Comparison of ENCODE assay signal across 15 mouse cellular contexts in the genomic region with DNA sequence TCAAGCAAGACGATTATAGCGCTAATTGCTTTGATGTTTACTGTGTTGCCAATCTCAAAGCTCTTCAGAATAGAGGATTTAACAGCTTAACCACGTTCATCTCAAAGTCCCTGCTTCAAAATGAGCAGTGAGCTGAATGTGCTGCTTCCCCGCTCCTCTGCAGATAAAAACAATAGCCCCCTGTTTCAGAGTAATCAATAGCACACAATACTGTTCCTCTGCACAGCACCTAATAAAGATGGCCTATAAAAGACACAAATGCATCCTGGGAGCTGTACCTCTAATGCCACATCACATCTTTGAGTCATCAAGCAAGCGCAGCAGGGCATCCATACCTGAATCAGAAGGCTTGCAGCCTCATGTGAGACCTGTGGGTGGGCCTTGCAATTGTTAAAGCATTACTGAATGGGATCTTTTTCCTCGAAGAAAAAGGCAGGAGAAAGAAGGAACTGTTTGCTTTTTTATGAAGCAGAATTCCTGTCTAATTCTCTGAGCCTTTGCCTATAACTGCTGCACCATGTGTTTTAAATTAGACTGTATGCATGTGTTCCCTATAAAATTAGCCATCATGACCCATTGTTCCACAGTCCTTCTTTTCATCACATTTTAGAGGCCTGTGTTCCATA.
A peak's percentile ranks its signal among the peaks of the same experiment; 100 is the strongest.
DNase-seq lines count a peak whose midpoint lies in the region; ATAC-seq and TF ChIP-seq lines count a peak whose summit lies in the region.
"Had no signal": no experiment of that assay in that cellular context is flagged by ENCODE, and none has a peak within 500 bp of the region (broad histone marks: within the 10 kb centered on the region; RNA-seq: fewer than 3 reads in every experiment).

No protein-coding gene starts in this region.

- ATAC-seq in hindbrain, embryonic 14.5 days (ENCODE audit: low FRiP score): no peak
- ATAC-seq in embryonic facial prominence, embryonic 14.5 days (ENCODE audit: low read depth): peak; percentile 71
- no peak for ATAC-seq in hindbrain, embryonic 16.5 days
- ATAC-seq in midbrain, embryonic 16.5 days: 0 out of 2 replicates have a peak, but pooled peaks have one; percentile 32
- ATAC-seq in lung, postnatal 0 days: no peak
- ATAC-seq: liver, postnatal 0 days had no signal

- H3K36me3 ChIP-seq in hindbrain, embryonic 10.5 days: no peaks in the 10 kb centered on the region
- H3K36me3 ChIP-seq in hindbrain, embryonic 14.5 days (replicated peaks; ENCODE audit: control insufficient read depth, insufficient read depth): no peaks in the 10 kb centered on the region
- H3K36me3 ChIP-seq in embryonic facial prominence, embryonic 14.5 days (ENCODE audit: control insufficient read depth, insufficient read depth, low read length): no peaks in the 10 kb centered on the region
- no peaks in the 10 kb centered on the region for H3K36me3 ChIP-seq in hindbrain, embryonic 16.5 days (ENCODE audit: control insufficient read depth, insufficient read depth, low read length)
- H3K36me3 ChIP-seq in midbrain, embryonic 16.5 days (ENCODE audit: control insufficient read depth, insufficient read depth, low read length): no peaks in the 10 kb centered on the region
- H3K36me3 ChIP-seq in lung, postnatal 0 days (ENCODE audit: insufficient read depth, low read length): no peaks in the 10 kb centered on the region
- H3K36me3 ChIP-seq: G1E; heart, embryonic 13.5 days had no signal

- H3K4me3 ChIP-seq in hindbrain, embryonic 10.5 days: no peak overlapping the region
- no peak overlapping the region for H3K4me3 ChIP-seq in hindbrain, embryonic 14.5 days (replicated peaks; ENCODE audit: low read length)
- no peak overlapping the region for H3K4me3 ChIP-seq in embryonic facial prominence, embryonic 14.5 days (ENCODE audit: low read depth, low read length)
- no peak overlapping the region for H3K4me3 ChIP-seq in hindbrain, embryonic 16.5 days (ENCODE audit: low read length)
- H3K4me3 ChIP-seq in midbrain, embryonic 16.5 days (ENCODE audit: low read depth, low read length): no peak overlapping the region
- H3K4me3 ChIP-seq in lung, postnatal 0 days (ENCODE audit: low read depth, low read length): no peak overlapping the region
- H3K4me3 ChIP-seq: heart, embryonic 13.5 days had no signal

- no peaks in the 10 kb centered on the region for H3K27me3 ChIP-seq in hindbrain, embryonic 10.5 days (ENCODE audit: insufficient read depth, poor library complexity, severe bottlenecking)
- H3K27me3 ChIP-seq in hindbrain, embryonic 14.5 days (ENCODE audit: control insufficient read depth, insufficient read depth, low read length): no peaks in the 10 kb centered on the region
- H3K27me3 ChIP-seq in embryonic facial prominence, embryonic 14.5 days (replicated peaks; ENCODE audit: control insufficient read depth, insufficient read depth, low read length): no peaks in the 10 kb centered on the region
- H3K27me3 ChIP-seq in hindbrain, embryonic 16.5 days (replicated peaks; ENCODE audit: control insufficient read depth, insufficient read depth, low read length): no peaks in the 10 kb centered on the region
- no peaks in the 10 kb centered on the region for H3K27me3 ChIP-seq in midbrain, embryonic 16.5 days (ENCODE audit: control insufficient read depth, insufficient read depth, low read depth, low read length)
- H3K27me3 ChIP-seq in lung, postnatal 0 days (replicated peaks; ENCODE audit: insufficient read depth, low read length): no peaks in the 10 kb centered on the region
- H3K27me3 ChIP-seq: heart, embryonic 13.5 days had no signal

- TF ChIP-seq CTCF in lung, postnatal 0 days (IDR thresholded peaks at IDR 0.05): no peak

- no peak overlapping the region for H3K4me2 ChIP-seq in hindbrain, embryonic 14.5 days (replicated peaks)
- H3K4me2 ChIP-seq in embryonic facial prominence, embryonic 14.5 days (ENCODE audit: low read depth, low read length): no peak overlapping the region
- no peak overlapping the region for H3K4me2 ChIP-seq in hindbrain, embryonic 16.5 days (ENCODE audit: low read length)
- 0 out of 2 replicates have a peak overlapping the region, but pooled peaks have one; percentile 2 for H3K4me2 ChIP-seq in midbrain, embryonic 16.5 days (ENCODE audit: low read length)
- H3K4me2 ChIP-seq in lung, postnatal 0 days (replicated peaks; ENCODE audit: low read depth, low read length): no peak overlapping the region
- H3K4me2 ChIP-seq: heart, embryonic 13.5 days had no signal

- 45% methylated on average over 6 of the region's 6 CpGs for WGBS in hindbrain, embryonic 10.5 days
- 45% methylated on average over 6 of the region's 6 CpGs for WGBS in hindbrain, embryonic 14.5 days
- 36% methylated on average over 6 of the region's 6 CpGs for WGBS in embryonic facial prominence, embryonic 14.5 days
- 41% methylated on average over 6 of the region's 6 CpGs for WGBS in hindbrain, embryonic 16.5 days
- 20% methylated on average over 6 of the region's 6 CpGs for WGBS in midbrain, embryonic 16.5 days
- WGBS in lung, postnatal 0 days: 68% methylated on average over 6 of the region's 6 CpGs

- peak; percentile 16 for DNase-seq in hindbrain, embryonic 10.5 days (ENCODE audit: low spot score)
- no peak for DNase-seq in hindbrain, embryonic 14.5 days (ENCODE audit: low spot score)
- peak; percentile 91 for DNase-seq in embryonic facial prominence, embryonic 14.5 days (ENCODE audit: low spot score)
- no peak for DNase-seq in gastrocnemius, postnatal 25 days
- DNase-seq in lung, postnatal 0 days (ENCODE audit: low spot score): no peak
- no peak for DNase-seq in cerebellum, adult 9-11 months
- DNase-seq: adrenal gland, postnatal 25 days; cerebellum, adult 2 months; kidney, adult 11 months; liver, postnatal 0 days; thymus, postnatal 25 days had no signal

- peaks cover 14% of the 10 kb centered on the region for H3K4me1 ChIP-seq in hindbrain, embryonic 10.5 days (replicated peaks)
- 0 out of 2 replicates have a peak, but pooled peaks cover 7% of the 10 kb centered on the region for H3K4me1 ChIP-seq in hindbrain, embryonic 14.5 days (replicated peaks; ENCODE audit: control insufficient read depth, insufficient read depth, low read length)
- H3K4me1 ChIP-seq in embryonic facial prominence, embryonic 14.5 days (ENCODE audit: control insufficient read depth, insufficient read depth, low read length): peaks cover 13% of the 10 kb centered on the region; the same call in 1 of the 2 replicates
- peaks cover 4% of the 10 kb centered on the region for H3K4me1 ChIP-seq in hindbrain, embryonic 16.5 days (ENCODE audit: control insufficient read depth, insufficient read depth, low read depth, low read length)
- H3K4me1 ChIP-seq in midbrain, embryonic 16.5 days (ENCODE audit: control insufficient read depth, insufficient read depth, low read length): peaks cover 6% of the 10 kb centered on the region; the same call in 1 of the 2 replicates
- no peaks in the 10 kb centered on the region for H3K4me1 ChIP-seq in lung, postnatal 0 days (ENCODE audit: insufficient read depth, low read depth, low read length)

- H3K9ac ChIP-seq in hindbrain, embryonic 14.5 days: no peak overlapping the region
- H3K9ac ChIP-seq in embryonic facial prominence, embryonic 14.5 days (ENCODE audit: low read depth, low read length): no peak overlapping the region
- H3K9ac ChIP-seq in hindbrain, embryonic 16.5 days (ENCODE audit: low read depth, low read length): peak overlapping the region; percentile 13; the same call in 1 of the 2 replicates
- H3K9ac ChIP-seq in midbrain, embryonic 16.5 days (ENCODE audit: low read depth, low read length): no peak overlapping the region
- H3K9ac ChIP-seq in lung, postnatal 0 days (replicated peaks; ENCODE audit: low read depth): no peak overlapping the region
- H3K9ac ChIP-seq: heart, embryonic 13.5 days; liver, postnatal 0 days had no signal

- H3K9me3 ChIP-seq in hindbrain, embryonic 10.5 days: no peaks in the 10 kb centered on the region
- H3K9me3 ChIP-seq in hindbrain, embryonic 14.5 days (ENCODE audit: control insufficient read depth, low read length): no peaks in the 10 kb centered on the region
- H3K9me3 ChIP-seq in embryonic facial prominence, embryonic 14.5 days (ENCODE audit: control insufficient read depth, low read length): no peaks in the 10 kb centered on the region
- H3K9me3 ChIP-seq in hindbrain, embryonic 16.5 days (ENCODE audit: control insufficient read depth, low read length): no peaks in the 10 kb centered on the region
- H3K9me3 ChIP-seq in midbrain, embryonic 16.5 days (replicated peaks; ENCODE audit: control insufficient read depth, low read length, poor library complexity, severe bottlenecking): no peaks in the 10 kb centered on the region
- H3K9me3 ChIP-seq in lung, postnatal 0 days (ENCODE audit: low read length): no peaks in the 10 kb centered on the region
- H3K9me3 ChIP-seq: G1E; heart, embryonic 13.5 days had no signal

- TF ChIP-seq EP300 in lung, postnatal 0 days (IDR thresholded peaks at IDR 0.05): no peak

- peak overlapping the region; percentile 50; the same call in 1 of the 2 replicates for H3K27ac ChIP-seq in hindbrain, embryonic 10.5 days
- H3K27ac ChIP-seq in hindbrain, embryonic 14.5 days: no peak overlapping the region
- H3K27ac ChIP-seq in embryonic facial prominence, embryonic 14.5 days (replicated peaks; ENCODE audit: low read depth, low read length): peak overlapping the region; percentile 54
- no peak overlapping the region for H3K27ac ChIP-seq in hindbrain, embryonic 16.5 days (ENCODE audit: low read depth, low read length)
- H3K27ac ChIP-seq in midbrain, embryonic 16.5 days (ENCODE audit: low read length): no peak overlapping the region
- no peak overlapping the region for H3K27ac ChIP-seq in lung, postnatal 0 days (ENCODE audit: low read length)

Comparison
In these comparisons a context has a peak if more than half of its experiments do, and no peak if none do; other contexts are left out.
1. DNase-seq: peak in hindbrain, embryonic 10.5 days (single experiment) and embryonic facial prominence, embryonic 14.5 days (single experiment); none in hindbrain, embryonic 14.5 days (single experiment), gastrocnemius, postnatal 25 days (single experiment), lung, postnatal 0 days (single experiment) and cerebellum, adult 9-11 months (single experiment).
2. H3K27ac ChIP-seq: peak in hindbrain, embryonic 10.5 days (single experiment) and embryonic facial prominence, embryonic 14.5 days (single experiment); none in hindbrain, embryonic 14.5 days (single experiment), hindbrain, embryonic 16.5 days (single experiment), midbrain, embryonic 16.5 days (single experiment) and lung, postnatal 0 days (single experiment).
3. ATAC-seq: peak in embryonic facial prominence, embryonic 14.5 days (single experiment) and midbrain, embryonic 16.5 days (single experiment); none in hindbrain, embryonic 14.5 days (single experiment), hindbrain, embryonic 16.5 days (single experiment) and lung, postnatal 0 days (single experiment).